Mouse (Mus musculus): ENCODE results near the gene Prkd1. TPM values are rescaled to one million over a fixed set of nuclear protein-coding genes. Genes with fewer than 3 reads are reported as not detected.

Gene Prkd1
- polyA plus RNA-seq, 1 experiment = 0.28 TPM

DNA sequence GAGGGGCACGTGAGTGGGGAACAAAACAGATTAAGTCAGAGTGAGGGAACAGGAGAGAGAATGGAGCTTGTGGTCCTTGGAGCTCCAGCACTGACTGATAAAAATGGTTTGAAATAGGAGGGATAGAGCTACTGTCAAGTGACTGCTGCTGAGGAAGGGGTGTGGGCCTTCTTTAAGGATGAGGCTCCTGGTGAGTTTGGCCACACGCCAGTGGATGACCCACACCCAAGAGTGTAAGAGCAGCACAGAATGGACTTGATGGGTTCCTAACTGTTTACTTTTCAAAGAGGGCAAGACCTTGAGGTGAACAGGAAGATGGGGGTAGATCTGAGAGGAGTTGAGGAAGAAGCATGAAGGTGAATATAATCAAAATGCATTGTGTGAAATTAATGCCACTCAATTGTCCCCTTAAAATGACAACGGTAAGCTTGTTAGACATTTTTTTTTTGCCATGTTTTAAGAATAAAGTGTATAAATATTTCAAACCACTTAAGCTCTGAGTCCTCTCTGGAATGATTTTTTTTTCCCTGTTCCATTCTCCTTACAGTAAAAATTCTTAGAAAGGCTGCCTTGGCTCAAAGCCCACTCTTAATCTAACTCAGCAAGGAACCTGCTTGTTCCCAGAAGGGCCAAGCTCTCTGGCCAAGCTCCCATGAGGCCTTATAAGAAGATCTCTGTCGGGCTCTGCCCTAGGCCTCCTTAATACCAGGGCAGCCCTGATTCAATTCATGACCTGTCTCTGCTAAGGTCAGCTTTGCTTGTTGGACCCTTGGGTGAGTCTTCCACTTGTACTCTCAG is 42.0 kb downstream of the Prkd1 start:
- Histone ChIP-seq H3K79me2 (ENCODE audit: control insufficient read depth, insufficient read depth) (no peaks in the 10 kb centered on the region), H3K79me3 (ENCODE audit: low read depth) (no peaks in the 10 kb centered on the region), H3K27me3 (ENCODE audit: control insufficient read depth, insufficient read depth, insufficient read length) (no peaks in the 10 kb centered on the region), H3K36me3 (ENCODE audit: control insufficient read depth, insufficient read depth) (no peaks in the 10 kb centered on the region), H3K4me3 (ENCODE audit: insufficient read depth, poor library complexity, severe bottlenecking) (no peak overlapping the region), H3ac (ENCODE audit: control insufficient read depth, insufficient read length, low read depth) (no peak overlapping the region)
- no peak for TF ChIP-seq MYOD1 (IDR thresholded peaks at IDR 0.05; ENCODE audit: control insufficient read depth, insufficient read length, low read depth)
- TF ChIP-seq CEBPB (IDR thresholded peaks at IDR 0.05; ENCODE audit: low read depth) = no peak
- no peak for TF ChIP-seq MAX (IDR thresholded peaks at IDR 0.05)
- TF ChIP-seq CTCF (IDR thresholded peaks at IDR 0.05; ENCODE audit: control insufficient read depth, insufficient read depth, insufficient read length) = no peak
- TF ChIP-seq USF1 (IDR thresholded peaks at IDR 0.05; ENCODE audit: low read depth) = no peak
- no peak for TF ChIP-seq FOSL1 (IDR thresholded peaks at IDR 0.05; ENCODE audit: insufficient read depth, low read length, poor library complexity, severe bottlenecking)
- TF ChIP-seq MYOG (IDR thresholded peaks at IDR 0.05; ENCODE audit: control insufficient read depth, extremely low read depth, insufficient read length) = no peak

DNA sequence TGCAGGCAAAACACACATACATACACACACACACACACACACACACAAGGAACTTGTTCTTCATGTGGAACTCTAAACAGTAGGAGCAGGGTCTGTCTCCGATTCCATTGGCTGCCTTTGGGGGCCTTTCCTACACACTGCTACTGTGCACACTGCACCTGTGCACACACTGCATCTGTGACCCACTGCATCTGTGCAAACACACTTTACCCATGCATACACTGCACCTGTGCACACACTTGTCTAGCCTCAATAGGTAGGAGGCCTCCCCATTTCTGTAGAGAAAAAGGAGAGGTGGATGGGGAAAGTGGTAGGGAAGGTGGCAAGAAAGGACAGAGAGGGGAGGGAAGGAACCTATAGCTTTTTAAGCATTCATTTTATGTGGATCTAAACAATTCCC is 49.5 kb downstream of the Prkd1 start:
- Histone ChIP-seq H3ac (ENCODE audit: control insufficient read depth, insufficient read length, low read depth) (no peak overlapping the region), H3K4me3 (ENCODE audit: insufficient read depth, poor library complexity, severe bottlenecking) (no peak overlapping the region), H3K36me3 (ENCODE audit: control insufficient read depth, insufficient read depth) (no peaks in the 10 kb centered on the region), H3K27me3 (ENCODE audit: control insufficient read depth, insufficient read depth, insufficient read length) (no peaks in the 10 kb centered on the region), H3K79me2 (ENCODE audit: control insufficient read depth, insufficient read depth) (no peaks in the 10 kb centered on the region), H3K79me3 (ENCODE audit: low read depth) (no peaks in the 10 kb centered on the region)
- TF ChIP-seq CTCF (IDR thresholded peaks at IDR 0.05; ENCODE audit: control insufficient read depth, insufficient read depth, insufficient read length) (no peak), MYOD1 (IDR thresholded peaks at IDR 0.05; ENCODE audit: control insufficient read depth, insufficient read length, low read depth) (no peak), MAX (IDR thresholded peaks at IDR 0.05) (no peak), USF1 (IDR thresholded peaks at IDR 0.05; ENCODE audit: low read depth) (no peak), MYOG (IDR thresholded peaks at IDR 0.05; ENCODE audit: control insufficient read depth, extremely low read depth, insufficient read length) (no peak), CEBPB (IDR thresholded peaks at IDR 0.05; ENCODE audit: low read depth) (no peak), FOSL1 (IDR thresholded peaks at IDR 0.05; ENCODE audit: insufficient read depth, low read length, poor library complexity, severe bottlenecking) (no peak)

DNA sequence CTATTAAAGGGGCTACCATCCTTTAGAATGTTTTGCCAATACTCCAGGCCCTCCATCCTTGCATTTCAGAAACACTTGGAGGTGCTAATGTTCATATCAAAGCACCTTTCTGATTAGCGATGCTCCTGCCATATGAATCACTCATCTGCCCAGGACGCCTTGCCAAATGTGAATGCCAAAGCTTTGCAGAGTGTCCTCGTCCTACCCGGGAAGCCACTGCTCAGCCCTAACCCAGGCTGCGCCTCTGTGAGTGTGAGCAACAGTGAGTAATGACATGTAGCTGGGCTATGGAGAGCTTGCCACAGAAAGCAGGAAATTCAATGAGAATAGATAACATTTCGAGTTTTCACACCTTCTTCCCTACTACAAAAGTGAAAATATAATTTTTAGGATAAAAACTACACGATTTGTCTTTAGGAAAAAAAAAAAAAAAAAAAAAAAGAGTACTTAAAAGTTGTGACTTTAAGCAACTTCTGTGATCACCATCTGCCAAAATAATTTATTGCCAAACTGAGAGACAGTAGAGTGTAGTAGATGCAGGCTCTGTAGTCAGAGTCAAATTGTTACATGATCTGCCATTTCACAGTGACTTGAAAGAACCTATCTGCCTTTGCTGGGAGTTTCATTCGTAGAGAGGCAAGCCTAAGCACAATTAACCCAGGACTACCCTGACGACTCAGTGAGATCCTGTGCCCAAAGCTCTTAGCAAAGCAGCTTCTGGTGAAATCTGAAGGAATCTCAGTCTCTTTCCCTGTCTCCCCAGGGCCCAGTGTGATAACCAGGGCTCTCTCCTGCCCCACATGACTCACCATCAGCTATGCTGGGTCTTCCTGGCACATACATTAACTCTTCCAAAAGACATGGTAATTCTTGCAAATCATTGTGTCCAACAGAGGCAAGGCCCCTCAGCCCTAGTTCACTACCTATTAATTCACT is 50.6 kb downstream of the Prkd1 start:
- no peak overlapping the region for H3ac ChIP-seq (ENCODE audit: control insufficient read depth, insufficient read length, low read depth)
- H3K27me3 ChIP-seq (ENCODE audit: control insufficient read depth, insufficient read depth, insufficient read length) = no peaks in the 10 kb centered on the region
- H3K79me3 ChIP-seq (ENCODE audit: low read depth) = no peaks in the 10 kb centered on the region
- no peak overlapping the region for H3K4me3 ChIP-seq (ENCODE audit: insufficient read depth, poor library complexity, severe bottlenecking)
- H3K79me2 ChIP-seq (ENCODE audit: control insufficient read depth, insufficient read depth) = no peaks in the 10 kb centered on the region
- H3K36me3 ChIP-seq (ENCODE audit: control insufficient read depth, insufficient read depth) = no peaks in the 10 kb centered on the region
- no peak for TF ChIP-seq MYOG (IDR thresholded peaks at IDR 0.05; ENCODE audit: control insufficient read depth, extremely low read depth, insufficient read length)
- TF ChIP-seq FOSL1 (IDR thresholded peaks at IDR 0.05; ENCODE audit: insufficient read depth, low read length, poor library complexity, severe bottlenecking) = no peak
- TF ChIP-seq MAX (IDR thresholded peaks at IDR 0.05) = no peak
- TF ChIP-seq MYOD1 (IDR thresholded peaks at IDR 0.05; ENCODE audit: control insufficient read depth, insufficient read length, low read depth) = no peak
- TF ChIP-seq CTCF (IDR thresholded peaks at IDR 0.05; ENCODE audit: control insufficient read depth, insufficient read depth, insufficient read length) = no peak
- TF ChIP-seq USF1 (IDR thresholded peaks at IDR 0.05; ENCODE audit: low read depth) = no peak
- no peak for TF ChIP-seq CEBPB (IDR thresholded peaks at IDR 0.05; ENCODE audit: low read depth)

DNA sequence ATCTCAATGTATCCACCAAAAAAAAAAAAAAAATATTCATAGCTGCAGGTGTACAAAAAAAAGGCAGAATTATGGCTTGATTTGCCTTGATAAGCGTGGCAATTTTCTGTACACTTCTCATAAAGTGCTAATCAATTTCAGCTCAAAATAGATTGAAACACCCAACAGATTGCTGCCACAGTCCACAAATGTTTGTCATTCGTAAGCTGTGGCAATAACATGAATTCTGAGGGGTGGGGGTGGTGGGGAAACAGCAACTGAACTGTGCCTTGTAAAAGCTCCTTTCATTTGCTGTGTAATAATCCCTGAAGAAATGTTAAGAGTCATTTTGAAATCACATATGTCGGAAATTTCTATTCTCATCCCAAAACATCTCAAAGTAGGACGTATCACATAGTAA is 51.4 kb downstream of the Prkd1 start:
- no peaks in the 10 kb centered on the region for H3K27me3 ChIP-seq (ENCODE audit: control insufficient read depth, insufficient read depth, insufficient read length)
- no peaks in the 10 kb centered on the region for H3K79me3 ChIP-seq (ENCODE audit: low read depth)
- no peaks in the 10 kb centered on the region for H3K79me2 ChIP-seq (ENCODE audit: control insufficient read depth, insufficient read depth)
- no peak overlapping the region for H3ac ChIP-seq (ENCODE audit: control insufficient read depth, insufficient read length, low read depth)
- no peaks in the 10 kb centered on the region for H3K36me3 ChIP-seq (ENCODE audit: control insufficient read depth, insufficient read depth)
- no peak for TF ChIP-seq MYOG (IDR thresholded peaks at IDR 0.05; ENCODE audit: control insufficient read depth, extremely low read depth, insufficient read length)
- TF ChIP-seq CTCF (IDR thresholded peaks at IDR 0.05; ENCODE audit: control insufficient read depth, insufficient read depth, insufficient read length) = no peak
- TF ChIP-seq FOSL1 (IDR thresholded peaks at IDR 0.05; ENCODE audit: insufficient read depth, low read length, poor library complexity, severe bottlenecking) = no peak
- TF ChIP-seq MYOD1 (IDR thresholded peaks at IDR 0.05; ENCODE audit: control insufficient read depth, insufficient read length, low read depth) = no peak
- no peak for TF ChIP-seq CEBPB (IDR thresholded peaks at IDR 0.05; ENCODE audit: low read depth)
- TF ChIP-seq USF1 (IDR thresholded peaks at IDR 0.05; ENCODE audit: low read depth) = no peak
- no peak for TF ChIP-seq MAX (IDR thresholded peaks at IDR 0.05)
- no peak overlapping the region for H3K4me3 ChIP-seq (ENCODE audit: insufficient read depth, poor library complexity, severe bottlenecking)

DNA sequence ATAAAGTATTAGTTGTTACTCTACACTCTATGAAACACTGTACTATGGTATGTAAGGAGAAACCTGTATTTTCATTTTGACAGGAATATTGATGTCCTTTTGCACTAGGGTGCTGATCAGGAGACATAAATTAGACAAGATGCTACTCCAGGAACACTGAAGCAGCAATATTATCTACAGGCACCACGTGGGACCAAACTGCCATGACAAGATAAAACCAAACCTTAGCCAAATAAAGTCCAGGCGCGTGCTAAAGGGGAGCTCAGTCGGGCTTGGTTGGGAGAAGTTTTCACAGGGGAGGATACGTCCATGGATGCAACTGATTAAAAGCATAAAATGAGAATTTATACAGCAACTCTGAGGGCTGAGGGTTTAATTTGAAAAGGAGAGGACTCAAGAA is 53.1 kb downstream of the Prkd1 start:
- Histone ChIP-seq H3K36me3 (ENCODE audit: control insufficient read depth, insufficient read depth) (no peaks in the 10 kb centered on the region), H3K79me2 (ENCODE audit: control insufficient read depth, insufficient read depth) (no peaks in the 10 kb centered on the region), H3ac (ENCODE audit: control insufficient read depth, insufficient read length, low read depth) (no peak overlapping the region), H3K4me3 (ENCODE audit: insufficient read depth, poor library complexity, severe bottlenecking) (no peak overlapping the region), H3K27me3 (ENCODE audit: control insufficient read depth, insufficient read depth, insufficient read length) (no peaks in the 10 kb centered on the region), H3K79me3 (ENCODE audit: low read depth) (no peaks in the 10 kb centered on the region)
- TF ChIP-seq MYOD1 (IDR thresholded peaks at IDR 0.05; ENCODE audit: control insufficient read depth, insufficient read length, low read depth) (no peak), USF1 (IDR thresholded peaks at IDR 0.05; ENCODE audit: low read depth) (no peak), CTCF (IDR thresholded peaks at IDR 0.05; ENCODE audit: control insufficient read depth, insufficient read depth, insufficient read length) (no peak), MAX (IDR thresholded peaks at IDR 0.05) (no peak), FOSL1 (IDR thresholded peaks at IDR 0.05; ENCODE audit: insufficient read depth, low read length, poor library complexity, severe bottlenecking) (no peak), MYOG (IDR thresholded peaks at IDR 0.05; ENCODE audit: control insufficient read depth, extremely low read depth, insufficient read length) (no peak), CEBPB (IDR thresholded peaks at IDR 0.05; ENCODE audit: low read depth) (no peak)
